Mouse (Mus musculus): ENCODE measurements at regions not wholly inside any gene's neighbourhood (a gene's known extent, or its start where the extent isn't known, plus 50 kb on each side); places are given as distances from the start of the nearest gene placed in this dataset.
A peak's percentile ranks its signal among the peaks of the same experiment; 100 is the strongest.

GRCm38 (mm10) chr5:136619315-136620231 lies 52.3 kb upstream of the Cux1 start:
- no peak for DNase-seq

GRCm38 (mm10) chr5:136620234-136620633 lies 52.9 kb upstream of the Cux1 start:
- no peak for DNase-seq

DNA sequence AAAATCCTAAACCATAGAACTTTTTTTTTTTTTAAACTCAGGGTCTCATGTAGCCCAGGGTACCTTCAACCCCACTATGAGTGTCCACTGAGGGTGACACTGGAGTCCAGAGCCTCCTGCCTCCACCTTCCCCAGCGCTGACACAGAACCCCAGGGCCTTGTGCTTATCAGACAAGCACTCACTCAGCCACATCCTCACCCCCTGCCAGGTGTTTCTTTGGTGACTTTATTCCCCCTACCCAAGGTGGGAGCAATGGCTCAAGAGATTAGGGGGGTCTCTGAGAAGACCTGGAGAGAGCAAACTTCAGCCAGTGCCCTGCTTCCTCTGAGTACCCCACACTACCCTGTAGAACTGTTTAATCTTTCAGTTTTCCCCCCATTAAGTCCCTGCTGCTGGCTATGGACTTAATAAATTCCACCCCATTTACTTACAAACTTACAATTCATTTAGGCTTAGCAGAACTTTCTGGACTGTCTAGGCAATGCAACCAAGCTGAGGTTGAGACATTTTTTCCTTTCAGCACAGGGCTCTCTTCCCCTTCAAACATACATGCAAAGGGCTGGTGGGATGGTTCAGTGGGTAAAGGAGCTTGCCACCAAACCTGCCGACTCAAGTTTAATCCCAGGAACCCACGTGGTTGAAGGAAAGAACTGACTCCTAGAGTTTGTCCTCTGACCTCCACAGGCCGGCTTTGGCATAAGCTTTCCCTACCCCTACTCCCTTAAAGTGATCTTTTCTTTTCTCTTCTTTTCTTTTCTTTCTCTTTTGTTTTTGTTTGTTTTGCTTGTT lies 54.2 kb upstream of the Cux1 start:
- DNase-seq, result no peak

DNA sequence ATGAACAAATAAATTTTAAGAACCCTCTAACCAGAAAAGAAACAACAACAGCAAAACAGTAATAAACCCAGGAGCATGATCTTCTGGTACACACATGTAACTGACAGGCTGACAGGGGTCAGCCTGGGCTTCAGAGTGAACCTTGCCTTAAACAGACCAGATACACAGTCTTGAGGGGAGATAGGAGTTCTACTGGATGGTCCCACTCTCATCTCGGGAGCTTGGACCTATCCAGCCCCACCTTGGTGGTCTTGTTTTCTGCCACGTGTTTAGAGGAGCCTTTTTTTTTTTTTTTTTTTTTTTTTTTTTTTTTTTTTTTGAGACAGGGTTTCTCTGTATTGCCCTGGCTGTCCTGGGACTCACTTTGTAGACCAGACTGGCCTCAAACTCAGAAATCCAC lies 54.9 kb upstream of the Cux1 start:
- DNase-seq, result no peak

DNA sequence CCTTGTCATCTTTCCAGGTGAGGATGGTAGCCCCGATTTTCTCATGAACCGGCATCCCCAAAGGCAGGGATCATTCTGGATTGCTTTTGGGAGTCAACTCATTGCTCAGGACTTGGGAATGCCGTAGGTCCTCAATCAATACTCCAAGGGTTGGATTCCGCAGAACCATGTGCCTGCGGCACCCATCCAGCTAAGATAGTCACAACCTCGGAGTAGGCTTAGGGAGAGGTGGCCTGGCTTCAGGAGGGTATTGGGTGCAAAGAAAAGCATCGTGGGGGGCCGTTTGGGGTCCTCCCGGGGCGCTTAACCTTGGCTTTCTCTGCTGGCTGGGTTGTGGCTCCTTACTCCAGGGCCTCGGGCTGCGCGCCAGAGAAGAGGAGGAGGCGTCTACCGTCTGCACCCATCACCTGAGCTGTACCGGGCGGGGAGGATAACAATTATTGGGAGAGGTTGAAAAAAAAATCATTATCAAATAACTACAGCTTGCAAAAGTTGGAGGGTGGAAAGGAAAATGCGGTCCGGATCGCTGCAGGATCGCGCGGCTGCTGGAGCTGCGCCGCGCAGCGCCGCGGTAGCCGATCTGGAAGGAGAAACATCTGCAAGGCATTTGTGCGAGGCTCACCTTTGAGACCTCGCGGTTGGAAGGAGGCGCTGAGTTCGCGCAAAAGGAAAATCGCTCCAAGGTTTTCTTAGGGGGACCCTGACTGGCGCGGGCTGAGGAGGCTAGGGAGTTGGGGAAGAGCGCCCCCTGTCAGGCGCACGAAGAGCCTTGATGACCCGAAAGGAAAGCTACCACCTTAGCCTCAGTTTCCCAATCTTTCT lies 55.6 kb upstream of the Cux1 start:
- DNase-seq, result peak; percentile 45

DNA sequence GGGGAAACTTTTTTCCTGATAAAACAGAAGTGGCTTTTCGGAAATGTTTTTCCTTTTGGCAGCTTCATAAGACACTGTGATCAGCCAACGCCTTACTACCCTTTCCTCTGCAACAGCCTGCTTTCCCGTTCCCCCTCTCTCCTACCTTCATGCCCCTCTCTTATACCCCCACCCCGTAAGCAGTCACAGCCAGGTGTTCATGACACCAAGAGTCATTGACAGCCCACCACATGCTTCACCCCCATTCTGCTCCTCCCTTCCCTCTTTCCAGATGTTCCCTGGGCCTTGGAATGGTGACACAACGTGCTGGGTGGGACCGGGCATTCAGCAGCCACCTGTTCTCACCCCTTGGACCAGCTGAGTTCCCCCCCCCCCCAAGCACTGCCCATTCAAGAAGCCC lies 56.5 kb upstream of the Cux1 start:
- DNase-seq, result no peak

DNA sequence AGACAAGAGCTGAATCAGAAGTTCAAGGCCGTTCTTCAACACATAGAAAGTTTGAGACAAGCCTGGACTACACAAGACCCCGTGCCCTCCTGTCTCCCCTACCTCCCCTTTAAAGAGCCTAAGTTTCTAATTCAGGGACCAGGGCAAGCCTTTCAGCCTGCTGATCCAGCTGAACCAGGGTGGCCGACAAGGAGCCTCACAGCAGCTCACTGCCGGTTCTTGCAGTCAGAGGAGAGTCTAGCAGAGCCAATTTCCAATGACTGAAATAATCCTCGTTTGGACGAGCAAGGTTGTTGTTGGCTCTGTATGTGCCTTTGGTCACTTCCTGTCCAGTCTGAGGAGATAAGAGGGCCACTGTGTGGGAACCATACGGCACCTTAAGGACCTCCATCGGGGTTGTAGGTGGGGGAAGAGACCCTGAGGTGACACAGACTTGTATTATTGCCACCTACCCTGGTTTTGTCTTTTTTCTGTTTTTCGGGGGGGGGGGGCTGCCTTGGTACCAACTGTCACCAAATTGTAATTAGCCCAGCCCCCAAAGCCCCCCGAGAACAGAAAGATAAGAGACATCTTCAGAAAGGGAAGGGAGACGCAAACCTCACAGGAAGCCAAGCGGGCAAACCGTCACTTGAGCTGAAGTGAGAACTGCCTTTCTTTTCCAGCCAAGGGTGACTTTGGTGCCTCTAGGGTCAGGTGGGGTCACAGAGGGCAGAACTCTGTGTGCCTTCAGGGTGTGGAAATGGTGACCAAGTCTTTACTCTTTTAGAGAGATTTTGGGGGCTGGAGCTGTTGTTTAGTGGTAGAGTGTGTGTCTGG lies 58.1 kb upstream of the Cux1 start:
- no peak for DNase-seq

GRCm38 (mm10) chr5:136626142-136626771 lies 59.0 kb upstream of the Cux1 start:
- no peak for DNase-seq

DNA sequence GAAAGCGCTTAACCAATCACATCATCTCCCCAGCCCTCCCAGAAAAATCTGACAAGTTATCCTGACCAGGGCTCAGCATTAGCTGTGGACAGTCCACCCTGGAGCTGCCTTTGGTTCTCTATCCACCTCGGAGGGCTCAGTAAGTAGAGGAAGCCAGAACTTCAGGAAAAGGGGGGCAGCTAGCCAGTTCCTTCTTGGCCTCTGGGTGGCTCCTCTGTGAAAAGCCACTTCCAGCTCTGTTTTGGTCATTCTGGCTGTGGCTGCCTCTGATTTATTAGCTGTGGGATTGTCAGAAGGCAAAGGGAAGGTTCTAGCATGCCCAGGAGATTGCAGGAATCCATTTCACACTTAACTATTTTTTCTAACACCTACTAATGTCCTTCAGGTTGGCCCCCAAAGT lies 59.6 kb upstream of the Cux1 start:
- no peak for DNase-seq

- peak; percentile 17 for DNase-seq
Measured at GRCm38 (mm10) chr5:136627671-136628292, 60.5 kb upstream of the Cux1 start.

DNA sequence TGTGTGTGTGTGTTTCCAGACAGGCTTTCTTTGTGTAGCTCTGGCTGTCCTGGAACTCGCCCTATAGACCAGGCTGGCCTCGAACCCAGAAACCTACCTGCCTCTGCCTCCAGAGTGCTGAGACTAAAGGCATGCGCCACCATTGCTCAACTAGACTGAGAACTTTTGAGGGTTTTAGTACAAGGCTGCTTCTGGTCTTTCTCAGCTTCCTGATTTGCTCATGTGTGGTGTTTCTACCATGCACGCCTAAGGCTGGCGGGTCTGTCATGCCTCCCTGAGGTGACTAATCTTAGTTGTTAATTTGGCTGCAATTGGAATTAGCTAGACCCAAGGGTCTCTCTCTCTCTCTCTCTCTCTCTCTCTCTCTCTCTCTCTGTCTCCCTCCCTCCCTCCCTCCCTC lies 61.2 kb upstream of the Cux1 start:
- no peak for DNase-seq

GRCm38 (mm10) chr5:136632286-136632685 lies 60.7 kb upstream of the Myl10 start:
- DNase-seq, result no peak

- no peak for DNase-seq
Measured at GRCm38 (mm10) chr5:136633901-136634300, 59.0 kb upstream of the Myl10 start.

GRCm38 (mm10) chr5:136635119-136635518 lies 57.8 kb upstream of the Myl10 start:
- DNase-seq, result no peak

DNA sequence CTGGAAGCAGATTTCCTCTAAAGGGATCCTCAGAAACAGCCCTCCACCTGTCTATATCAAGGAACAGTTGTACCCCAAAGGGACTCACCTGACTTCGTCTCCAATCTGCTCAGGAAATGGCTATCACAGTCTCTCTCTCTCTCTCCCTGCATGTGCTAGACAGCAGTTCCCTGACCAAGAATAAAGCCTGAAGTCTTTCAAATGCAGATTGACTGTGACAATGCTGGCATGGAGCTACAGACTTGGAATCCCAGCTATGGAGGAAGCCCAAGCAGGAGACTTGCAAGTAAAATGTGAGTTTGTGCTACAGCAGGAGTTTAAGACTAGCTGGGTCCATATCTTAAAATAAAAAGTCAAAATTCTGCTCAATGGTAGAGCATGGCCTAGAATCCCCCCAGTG lies 56.5 kb upstream of the Myl10 start:
- no peak for DNase-seq

GRCm38 (mm10) chr5:136637872-136638271 lies 55.1 kb upstream of the Myl10 start:
- DNase-seq, result no peak

DNA sequence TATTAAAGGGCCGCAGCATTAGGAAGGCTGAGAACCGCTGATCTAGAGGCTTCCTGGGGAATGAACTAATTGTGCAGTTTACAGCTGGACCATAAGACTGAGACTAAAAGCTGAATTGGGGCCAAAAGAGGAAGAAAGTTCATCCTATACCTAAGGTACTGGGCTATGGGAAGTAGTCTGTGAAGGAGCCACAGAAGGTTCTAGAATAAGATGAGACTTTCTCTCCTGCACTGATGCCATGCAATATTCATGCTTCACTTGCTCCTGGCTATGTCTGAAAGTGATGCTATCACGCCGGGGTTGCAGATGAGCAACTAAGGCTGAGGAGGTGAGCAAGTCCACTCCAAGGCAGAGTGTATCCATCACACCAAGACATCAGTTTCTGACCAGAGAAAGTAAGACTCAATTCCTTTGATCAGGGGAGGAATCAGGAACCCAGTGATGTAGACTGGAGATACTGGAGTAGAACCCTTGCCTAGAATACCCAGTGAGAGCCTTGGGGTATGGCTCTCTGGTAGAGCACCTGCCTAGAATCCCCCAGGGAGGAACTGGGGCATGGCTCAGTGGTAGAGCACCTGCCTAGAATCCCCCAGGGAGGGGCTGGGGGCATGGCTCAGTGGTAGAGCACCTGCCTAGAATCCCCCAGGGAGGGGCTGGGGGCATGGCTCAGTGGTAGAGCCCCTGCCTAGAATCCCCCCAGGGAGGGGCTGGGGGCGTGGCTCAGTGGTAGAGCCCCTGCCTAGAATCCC lies 51.9 kb upstream of the Myl10 start:
- DNase-seq, result no peak

- DNase-seq, result no peak
Measured at GRCm38 (mm10) chr5:136642208-136642607, 50.7 kb upstream of the Myl10 start.

Measured in cerebellum, adult 9-10 months (tissue).